ENCODE assay signal across 1 mouse cellular context in genomic region chr3:103829036-103829435, GRCm38 (mm10).
TF ChIP-seq lines count a peak whose summit lies in the region.

No protein-coding gene starts in this region.

TF ChIP-seq in CH12.LX, 34 proteins besides CTCF, POLR2A, EP300 and RAD21 (continued from another document):
- TF ChIP-seq UBTF (IDR thresholded peaks at IDR 0.05; ENCODE audit: low read depth, low read length): no peak
- no peak for TF ChIP-seq SMC3 (IDR thresholded peaks at IDR 0.05; ENCODE audit: low read depth, low read length)
- no peak for TF ChIP-seq MAZ (IDR thresholded peaks at IDR 0.05; ENCODE audit: low read depth, low read length)
